Mouse (Mus musculus) midbrain, postnatal 0 days (tissue): ENCODE results near the gene Tex45. TPM values are rescaled to one million over a fixed set of nuclear protein-coding genes. Genes with fewer than 3 reads are reported as not detected.

ENCODE experiments used
- ATAC-seq: fragments of 200-750 bp; cut with Nextera tagmentation; 2 replicates; pipeline ENCODE4 v1.8.0; 2017; ENCODE audit warnings: moderate number of reproducible peaks, mild to moderate bottlenecking, moderate TSS enrichment, moderate library complexity; ENCODE audit not compliant: low FRiP score
- DNase-seq: peaks from one replicate; pipeline ENCODE4 v3.0.0-alpha.2; 2015; ENCODE audit warnings: low spot score
- H3K27ac ChIP-seq: fragments of 300-500 bp; sonication (generic); 2 replicates; pipeline ENCODE4 v1.5.1; 2014; ENCODE audit warnings: low read depth, mild to moderate bottlenecking, low read length, mixed read lengths
- H3K27me3 ChIP-seq: fragments of 300-500 bp; sonication (generic); 2 replicates; pipeline ENCODE4 v1.6.1; 2014; ENCODE audit warnings: low read length, control low read depth, mixed read lengths; ENCODE audit not compliant: insufficient read depth
- H3K36me3 ChIP-seq: fragments of 300-500 bp; sonication (generic); 2 replicates; pipeline ENCODE4 v1.6.1; 2014; ENCODE audit warnings: low read length, control low read depth, mixed read lengths; ENCODE audit not compliant: insufficient read depth
- H3K4me1 ChIP-seq: fragments of 300-500 bp; sonication (generic); 2 replicates; pipeline ENCODE4 v1.6.1; 2014; ENCODE audit warnings: mild to moderate bottlenecking, control low read depth, antibody characterized with exemption, low read length, mixed read lengths; ENCODE audit not compliant: insufficient read depth
- H3K4me2 ChIP-seq: fragments of 300-500 bp; sonication (generic); 2 replicates; pipeline ENCODE4 v1.6.1; 2014; ENCODE audit warnings: low read depth, mild to moderate bottlenecking, low read length, mixed read lengths; ENCODE audit not compliant: poor library complexity, severe bottlenecking
- H3K4me3 ChIP-seq: fragments of 300-500 bp; sonication (generic); 2 replicates; pipeline ENCODE4 v1.5.1; 2014; ENCODE audit warnings: low read depth, mild to moderate bottlenecking, low read length, moderate library complexity
- H3K9ac ChIP-seq: fragments of 300-500 bp; sonication (generic); replicated peaks from 2 replicates; pipeline ENCODE4 v1.6.1; 2014; ENCODE audit warnings: mild to moderate bottlenecking, low read length, moderate library complexity, mixed read lengths; ENCODE audit not compliant: poor library complexity, severe bottlenecking
- H3K9me3 ChIP-seq: fragments of 300-500 bp; sonication (generic); 2 replicates; pipeline ENCODE4 v1.6.1; 2016; ENCODE audit warnings: low read length, control low read depth
- CTCF ChIP-seq: IDR thresholded peaks from 2 replicates; pipeline ENCODE4 v1.5.1; 2016; ENCODE audit warnings: antibody characterized with exemption, mild to moderate bottlenecking
- WGBS: fragments of 180-500 bp; shearing (Covaris S2); extraction: QIAGEN DNeasy Blood & Tissue Kit; methylation state at CpG from one replicate; pipeline ENCODE4 v1.1.7; 2014; 5-methylcytosine and 5-hydroxymethylcytosine counted together
- polyA plus RNA-seq: library from polyadenylated mRNA; unstranded; fragments of >200 nt; fragmentation: Nextera tagmentation; extraction: Ambion mirVana; gene quantifications from 2 replicates; pipeline ENCODE4 v1.2.1, GENCODE M21; 2015
- total RNA-seq: library from RNA; depleted of rRNA; stranded (reverse); fragments of >200 nt; gene quantifications from 2 replicates; pipeline ENCODE4 v1.2.3, GENCODE M21; 2014

Tex45 gene
- total and polyA plus RNA-seq, 2 experiments from 2014 or later: 0.55 to 0.68 TPM

DNA sequence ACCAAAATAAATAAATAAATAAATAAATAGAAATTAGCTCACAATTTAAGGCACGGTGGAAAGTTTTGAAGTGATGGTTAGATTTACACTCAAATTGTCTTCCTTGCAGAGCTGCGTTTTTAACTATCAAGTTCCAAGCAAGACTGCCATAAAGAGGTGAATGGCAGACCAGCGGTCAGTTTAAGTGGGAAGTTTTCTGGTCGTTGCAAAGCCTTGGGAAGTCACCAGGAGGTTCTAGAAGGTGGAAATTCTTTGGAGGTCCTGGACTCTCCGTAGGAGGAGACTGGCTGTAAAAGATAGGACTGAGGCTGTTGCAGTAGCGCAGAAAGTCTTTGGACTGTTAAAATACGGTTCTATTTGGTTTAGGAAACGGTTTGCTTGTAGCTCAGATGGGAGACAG lies 29.1 kb downstream of the Tex45 start:
- H3K9me3 ChIP-seq: no peaks in the 10 kb centered on the region
- no peak for DNase-seq
- H3K27ac ChIP-seq: peak overlapping the region; percentile 77
- H3K9ac ChIP-seq: peak overlapping the region; percentile 78
- H3K36me3 ChIP-seq: peaks cover 20% of the 10 kb centered on the region
- H3K4me3 ChIP-seq: peak overlapping the region; percentile 83
- H3K4me1 ChIP-seq: peaks cover 9% of the 10 kb centered on the region; the same call in 1 of the 2 replicates
- 7% methylated on average over 8 of the region's 8 CpGs for WGBS
- peak overlapping the region; percentile 67 for H3K4me2 ChIP-seq
- peak; percentile 28 for ATAC-seq
- H3K27me3 ChIP-seq: no peaks in the 10 kb centered on the region
- TF ChIP-seq CTCF: no peak

DNA sequence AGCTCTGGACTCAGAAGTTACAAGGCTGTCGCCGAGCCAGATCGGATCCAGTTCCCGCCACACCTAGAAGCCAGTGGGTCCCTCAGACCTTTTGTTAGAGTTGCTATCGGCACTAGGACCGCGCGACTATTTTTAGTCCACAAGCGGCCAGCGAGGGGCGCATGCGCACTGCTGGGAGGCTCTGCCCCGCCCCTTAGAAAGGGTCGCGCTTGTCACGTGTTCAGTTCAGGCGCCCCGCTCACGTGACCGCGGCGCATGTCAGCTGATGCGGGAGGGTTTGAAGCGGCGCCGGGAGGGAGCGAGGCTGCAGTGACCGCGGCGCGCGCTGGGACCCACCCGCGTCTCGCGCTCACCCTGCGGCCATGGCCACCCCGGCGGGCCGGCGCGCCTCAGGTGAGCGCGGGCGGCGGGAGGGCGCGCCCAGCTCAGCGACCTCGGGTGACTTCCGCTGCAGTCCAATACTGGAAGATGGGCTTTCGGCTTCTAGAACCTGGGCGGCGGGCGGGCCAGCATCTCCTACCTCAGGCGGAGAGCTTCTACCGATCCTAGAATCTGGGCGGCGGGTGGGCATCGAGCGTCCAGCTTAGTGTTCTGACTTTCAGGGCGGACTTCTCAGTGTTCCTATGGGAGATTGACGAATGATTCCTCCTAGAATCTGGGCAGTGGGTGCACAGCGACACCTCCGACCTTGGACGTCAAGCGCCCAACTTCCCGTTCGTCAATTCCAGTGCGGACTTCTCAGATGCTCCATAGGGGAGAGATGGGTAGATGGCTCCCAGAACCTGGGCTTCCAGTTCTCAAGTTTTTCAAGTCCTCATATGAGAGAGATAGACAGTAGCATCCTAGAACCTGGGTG lies 29.8 kb downstream of the Tex45 start, which contains the start of gene Mcoln1:
Gene Mcoln1 (plus strand): TSS at position 223 of the 856 bp plus-strand sequence.
- under 1% methylated on average over 70 of the region's 70 CpGs for WGBS

DNA sequence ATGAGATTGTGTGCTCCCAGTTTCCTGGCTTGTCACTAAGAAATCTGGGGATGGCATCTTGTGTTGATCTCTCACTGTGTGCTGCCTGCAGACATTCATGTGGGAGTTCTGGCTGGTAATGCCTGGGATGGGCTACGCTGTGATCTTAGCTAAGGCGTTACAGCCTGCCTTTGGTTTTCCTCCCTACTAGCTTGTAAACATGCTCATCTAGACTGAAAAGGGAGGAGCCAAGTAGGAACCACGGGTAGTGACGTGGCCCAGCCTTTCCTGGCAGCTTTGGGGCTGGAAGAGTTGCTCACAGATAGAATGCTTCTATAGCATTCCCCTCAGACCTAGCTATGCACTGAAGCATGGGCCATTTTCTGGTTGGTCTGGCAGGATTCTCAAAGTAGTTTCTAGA lies 31.6 kb downstream of the Tex45 start:
- H3K4me1 ChIP-seq: peaks cover 9% of the 10 kb centered on the region; the same call in 1 of the 2 replicates
- H3K27me3 ChIP-seq: no peaks in the 10 kb centered on the region
- H3K36me3 ChIP-seq: peaks cover 14% of the 10 kb centered on the region; the same call in 1 of the 2 replicates
- DNase-seq (no peak), ATAC-seq (no peak)
- no peaks in the 10 kb centered on the region for H3K9me3 ChIP-seq
- 75% methylated on average over 4 of the region's 4 CpGs for WGBS
- no peak overlapping the region for H3K27ac ChIP-seq
- no peak for TF ChIP-seq CTCF
- no peak overlapping the region for H3K4me2 ChIP-seq
- no peak overlapping the region for H3K4me3 ChIP-seq
- no peak overlapping the region for H3K9ac ChIP-seq

More for the DNA sequence above, 29.8 kb downstream of the Tex45 start, which contains the start of gene Mcoln1:
- peak; percentile 37 for TF ChIP-seq CTCF
- peak within 1 kb of the TSS; percentile 80 for H3K4me2 ChIP-seq
- peak; percentile 99 for DNase-seq
- ATAC-seq: peak; percentile 91
- peaks cover 18% of the 10 kb centered on the region for H3K36me3 ChIP-seq
- peak within 1 kb of the TSS; percentile 78 for H3K9ac ChIP-seq
- H3K27me3 ChIP-seq: no peaks in the 10 kb centered on the region
- H3K4me1 ChIP-seq: peaks cover 9% of the 10 kb centered on the region; the same call in 1 of the 2 replicates
- H3K27ac ChIP-seq: peak within 1 kb of the TSS; percentile 77
- H3K4me3 ChIP-seq: peak within 1 kb of the TSS; percentile 83
- H3K9me3 ChIP-seq: no peaks in the 10 kb centered on the region

DNA sequence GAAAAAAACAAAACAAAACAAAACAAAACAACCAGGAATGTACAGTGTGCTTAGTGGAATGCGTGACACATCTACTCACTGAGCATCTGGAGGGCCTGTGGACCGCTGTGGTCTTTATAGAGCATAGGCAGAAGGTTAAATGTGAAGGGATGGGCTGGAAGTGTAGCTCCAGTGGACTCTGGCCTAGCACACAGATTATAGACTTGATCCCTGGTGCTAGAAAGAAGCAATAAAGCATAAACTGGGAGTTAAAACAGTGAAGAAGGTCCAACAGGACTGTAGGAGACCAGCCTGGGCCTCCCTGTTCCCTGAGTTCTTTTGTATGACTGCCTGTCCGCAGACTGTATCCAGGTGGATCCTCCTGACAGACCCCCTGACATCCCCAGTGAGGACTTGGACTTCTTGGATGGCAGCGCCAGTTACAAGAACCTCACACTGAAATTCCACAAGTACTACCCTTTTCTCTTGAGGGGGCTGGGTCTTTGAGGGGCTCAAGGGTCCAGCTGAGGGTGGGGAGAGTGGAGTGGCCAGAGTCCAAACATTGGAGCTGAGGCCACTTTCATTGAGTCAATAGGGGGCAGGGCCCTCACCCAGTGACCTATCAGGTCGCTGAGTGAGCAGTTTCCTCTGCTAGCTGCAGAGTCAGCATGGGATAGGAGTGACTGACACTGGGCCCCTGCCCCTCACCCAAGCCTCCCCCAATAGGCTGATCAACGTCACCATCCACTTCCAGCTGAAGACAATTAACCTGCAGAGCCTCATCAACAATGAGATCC lies 37.5 kb downstream of the Tex45 start:
- H3K36me3 ChIP-seq: peaks cover 51% of the 10 kb centered on the region
- no peaks in the 10 kb centered on the region for H3K27me3 ChIP-seq
- no peak overlapping the region for H3K9ac ChIP-seq
- no peaks in the 10 kb centered on the region for H3K4me1 ChIP-seq
- DNase-seq (no peak), ATAC-seq (no peak)
- 87% methylated on average over 6 of the region's 6 CpGs for WGBS
- H3K27ac ChIP-seq: no peak overlapping the region
- no peak for TF ChIP-seq CTCF
- H3K4me3 ChIP-seq: no peak overlapping the region
- no peak overlapping the region for H3K4me2 ChIP-seq
- no peaks in the 10 kb centered on the region for H3K9me3 ChIP-seq

DNA sequence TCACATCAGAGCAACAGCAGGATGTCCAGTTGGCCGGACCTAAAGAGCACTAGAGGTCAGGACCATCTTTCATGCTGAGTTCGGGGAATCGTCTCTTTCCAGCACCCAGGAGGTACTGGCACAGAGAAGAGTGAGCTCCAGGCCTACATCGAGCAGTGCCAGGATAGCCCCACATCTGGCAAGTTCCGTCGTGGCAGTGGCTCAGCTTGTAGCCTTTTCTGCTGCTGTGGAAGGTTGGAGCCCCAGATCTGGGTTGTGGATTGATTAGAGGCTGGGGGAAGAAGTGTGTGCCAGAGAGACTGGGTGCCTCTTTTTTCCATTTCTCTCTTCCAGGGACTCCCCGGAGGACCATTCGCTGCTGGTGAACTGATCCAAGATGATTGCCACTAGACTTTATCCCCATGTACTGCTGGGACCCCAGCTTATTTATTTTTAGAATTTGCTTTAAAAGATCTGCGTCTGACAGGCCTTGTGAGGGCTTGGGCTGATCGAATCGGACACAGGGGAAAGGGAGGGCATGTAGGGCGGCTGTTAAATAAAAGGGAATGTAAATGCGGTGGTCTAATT lies 44.1 kb downstream of the Tex45 start:
- peak overlapping the region; percentile 67 for H3K4me3 ChIP-seq
- peak overlapping the region; percentile 94 for H3K4me2 ChIP-seq
- H3K9ac ChIP-seq: peak overlapping the region; percentile 70; the same call in 1 of the 2 replicates
- no peaks in the 10 kb centered on the region for H3K4me1 ChIP-seq
- no peaks in the 10 kb centered on the region for H3K9me3 ChIP-seq
- ATAC-seq: no peak
- peak overlapping the region; percentile 86 for H3K27ac ChIP-seq
- DNase-seq: no peak
- TF ChIP-seq CTCF: no peak
- H3K36me3 ChIP-seq: peaks cover 35% of the 10 kb centered on the region
- H3K27me3 ChIP-seq: no peaks in the 10 kb centered on the region
- WGBS: 29% methylated on average over 13 of the region's 13 CpGs
